Mouse (Mus musculus) neural tube, embryonic 13.5 days (tissue): ENCODE data around the gene Tmem25. TPM values are rescaled to one million over a fixed set of nuclear protein-coding genes. Genes with fewer than 3 reads are reported as not detected.
A peak's percentile ranks its signal among the peaks of the same experiment; 100 is the strongest.

ENCODE experiments used
- ATAC-seq: fragments of 200-750 bp; cut with Nextera tagmentation; 2 replicates; pipeline ENCODE4 v1.8.0; 2017; ENCODE audit warnings: low read depth, mild to moderate bottlenecking, moderate TSS enrichment, moderate library complexity
- H3K27ac ChIP-seq: fragments of 300-500 bp; sonication (generic); replicated peaks from 2 replicates; pipeline ENCODE4 v1.5.1; 2015; ENCODE audit warnings: moderate library complexity, mild to moderate bottlenecking, inconsistent platforms
- H3K27me3 ChIP-seq: fragments of 300-500 bp; sonication (generic); 2 replicates; pipeline ENCODE4 v1.6.1; 2015; ENCODE audit warnings: mild to moderate bottlenecking, inconsistent platforms
- H3K36me3 ChIP-seq: fragments of 300-500 bp; sonication (generic); 2 replicates; pipeline ENCODE4 v1.6.1; 2015; ENCODE audit warnings: mild to moderate bottlenecking, inconsistent platforms
- H3K4me1 ChIP-seq: fragments of 300-500 bp; sonication (generic); replicated peaks from 2 replicates; pipeline ENCODE4 v1.6.1; 2015; ENCODE audit warnings: inconsistent platforms
- H3K4me2 ChIP-seq: fragments of 300-500 bp; sonication (generic); 2 replicates; pipeline ENCODE4 v1.6.1; 2015; ENCODE audit warnings: inconsistent platforms, mild to moderate bottlenecking, moderate library complexity
- H3K4me3 ChIP-seq: fragments of 300-500 bp; sonication (generic); 2 replicates; pipeline ENCODE4 v1.5.1; 2015; ENCODE audit warnings: mild to moderate bottlenecking, inconsistent platforms
- H3K9ac ChIP-seq: fragments of 300-500 bp; sonication (generic); 2 replicates; pipeline ENCODE4 v1.6.1; 2015; ENCODE audit warnings: moderate library complexity, mild to moderate bottlenecking, inconsistent platforms
- H3K9me3 ChIP-seq: fragments of 300-500 bp; sonication (generic); 2 replicates; pipeline ENCODE4 v1.6.1; 2016; ENCODE audit warnings: inconsistent platforms
- WGBS: fragments of 180-500 bp; shearing (Covaris S2); methylation state at CpG from one replicate; pipeline ENCODE4 v1.1.7; 2015; 5-methylcytosine and 5-hydroxymethylcytosine counted together
- polyA plus RNA-seq: library from polyadenylated mRNA; unstranded; fragments of >200 nt; fragmentation: Nextera tagmentation; extraction: Ambion mirVana; gene quantifications from 2 replicates; pipeline ENCODE4 v1.2.1, GENCODE M21; 2015

Tmem25 gene
- polyA plus RNA-seq, 1 experiment from 2014 or later, result 14.1 TPM

- no peak overlapping the region for H3K4me3 ChIP-seq
- H3K9me3 ChIP-seq, result no peaks in the 10 kb centered on the region
- 92% methylated on average over 10 of the region's 10 CpGs for WGBS
- ATAC-seq, result no peak
- peaks cover 82% of the 10 kb centered on the region for H3K36me3 ChIP-seq
- H3K27ac ChIP-seq, result no peak overlapping the region
- no peaks in the 10 kb centered on the region for H3K4me1 ChIP-seq
- no peak overlapping the region for H3K4me2 ChIP-seq
- no peaks in the 10 kb centered on the region for H3K27me3 ChIP-seq
- no peak overlapping the region for H3K9ac ChIP-seq
These were observed 8.7 kb upstream of the Tmem25 start for GRCm38 (mm10) chr9:44807778-44808177.

DNA sequence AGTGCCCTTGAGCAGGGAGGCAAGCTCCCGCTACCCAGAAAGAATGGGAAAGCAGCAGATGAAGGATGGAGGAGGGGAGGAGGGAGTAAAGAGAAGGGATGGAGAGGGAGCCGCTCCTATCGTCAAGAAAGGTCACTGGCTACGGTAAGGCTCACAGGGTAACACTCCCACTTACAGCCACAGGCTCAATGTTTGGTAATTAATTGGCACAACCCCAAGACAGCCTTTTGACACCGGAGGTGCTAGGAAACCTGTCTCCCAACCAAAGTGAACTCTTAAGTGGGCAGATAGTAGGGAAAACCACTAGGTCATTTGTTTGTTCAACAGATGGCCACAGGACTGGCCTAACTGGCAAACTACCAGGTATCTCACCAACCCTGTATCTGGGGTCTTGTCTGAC, 8.0 kb upstream of the Tmem25 start:
- Histone ChIP-seq H3K27me3 (no peaks in the 10 kb centered on the region), H3K4me2 (no peak overlapping the region), H3K9me3 (no peaks in the 10 kb centered on the region), H3K36me3 (peaks cover 75% of the 10 kb centered on the region), H3K4me1 (no peaks in the 10 kb centered on the region), H3K4me3 (no peak overlapping the region), H3K9ac (no peak overlapping the region), H3K27ac (no peak overlapping the region)
- WGBS, result 80% methylated on average over 5 of the region's 5 CpGs
- no peak for ATAC-seq

DNA sequence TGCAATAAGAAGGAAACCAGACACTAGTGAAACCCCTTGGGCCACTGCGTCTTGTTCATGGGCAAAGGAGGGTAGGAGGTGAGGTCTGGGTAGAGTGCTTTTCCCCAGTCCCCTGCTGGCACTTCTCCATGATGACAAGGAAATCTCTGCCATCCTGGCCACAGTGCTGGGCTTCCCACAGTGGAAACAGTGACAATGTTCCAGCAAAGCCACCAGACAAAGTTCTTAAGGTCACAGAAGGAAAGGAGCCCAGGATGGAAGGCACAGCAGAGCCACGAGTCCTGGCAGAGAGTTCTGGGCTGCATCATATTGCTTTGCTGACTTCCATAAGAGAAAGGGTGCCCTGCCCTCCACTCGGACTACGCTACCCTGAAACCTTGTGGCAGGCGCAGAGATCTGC, 6.4 kb upstream of the Tmem25 start:
- WGBS, result 94% methylated on average over 5 of the region's 5 CpGs
- Histone ChIP-seq H3K4me3 (no peak overlapping the region), H3K4me1 (no peaks in the 10 kb centered on the region), H3K36me3 (peaks cover 59% of the 10 kb centered on the region), H3K27me3 (peaks cover 11% of the 10 kb centered on the region), H3K4me2 (no peak overlapping the region), H3K9me3 (no peaks in the 10 kb centered on the region), H3K9ac (no peak overlapping the region), H3K27ac (no peak overlapping the region)
- ATAC-seq, result no peak

- H3K9ac ChIP-seq, result no peak overlapping the region
- H3K4me1 ChIP-seq, result peaks cover 8% of the 10 kb centered on the region
- WGBS, result 91% methylated on average over 10 of the region's 10 CpGs
- H3K4me2 ChIP-seq, result no peak overlapping the region
- no peak overlapping the region for H3K27ac ChIP-seq
- H3K36me3 ChIP-seq, result peaks cover 51% of the 10 kb centered on the region
- no peaks in the 10 kb centered on the region for H3K9me3 ChIP-seq
- H3K27me3 ChIP-seq, result peaks cover 14% of the 10 kb centered on the region
- no peak overlapping the region for H3K4me3 ChIP-seq
- no peak for ATAC-seq
These were observed 5.6 kb upstream of the Tmem25 start for GRCm38 (mm10) chr9:44804678-44805077.

- Histone ChIP-seq H3K9ac (no peak within 1 kb of the TSS), H3K9me3 (no peaks in the 10 kb centered on the region), H3K36me3 (peaks cover 33% of the 10 kb centered on the region), H3K27ac (no peak within 1 kb of the TSS), H3K4me2 (no peak within 1 kb of the TSS), H3K27me3 (peaks cover 21% of the 10 kb centered on the region), H3K4me3 (no peak within 1 kb of the TSS), H3K4me1 (peaks cover 22% of the 10 kb centered on the region)
- no peak for ATAC-seq
- 78% methylated on average over 4 of the region's 4 CpGs for WGBS
These were observed 3.8 kb upstream of the Tmem25 start, which contains the start of gene Ttc36 for GRCm38 (mm10) chr9:44802808-44803450. Gene Ttc36 (minus strand): TSS chr9:44803072.

DNA sequence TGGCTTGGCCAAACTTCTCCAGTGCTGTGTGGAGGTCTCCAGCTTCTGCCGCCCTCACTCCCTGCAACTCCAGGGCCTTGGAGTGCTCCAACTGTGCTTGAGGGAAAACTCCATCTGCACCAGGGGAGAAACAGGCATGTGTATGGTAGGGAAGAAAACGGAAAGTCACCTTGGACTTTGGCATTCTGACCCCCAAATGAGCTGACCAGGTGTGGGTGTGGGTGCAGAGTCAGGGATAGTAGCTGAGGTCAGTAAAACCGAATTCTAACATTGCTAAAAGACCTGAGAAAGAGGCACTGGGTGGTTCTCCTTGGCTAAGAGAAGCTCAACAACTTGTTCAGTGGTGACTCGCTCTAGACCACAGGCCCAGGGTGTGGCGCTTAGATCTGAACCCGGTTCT, 2.6 kb upstream of the Tmem25 start:
- WGBS, result 82% methylated on average over 6 of the region's 6 CpGs
- ATAC-seq, result no peak
- Histone ChIP-seq H3K27me3 (peaks cover 24% of the 10 kb centered on the region), H3K9me3 (no peaks in the 10 kb centered on the region), H3K27ac (no peak overlapping the region), H3K9ac (no peak overlapping the region), H3K4me2 (no peak overlapping the region), H3K36me3 (peaks cover 21% of the 10 kb centered on the region), H3K4me3 (no peak overlapping the region), H3K4me1 (peaks cover 22% of the 10 kb centered on the region)

DNA sequence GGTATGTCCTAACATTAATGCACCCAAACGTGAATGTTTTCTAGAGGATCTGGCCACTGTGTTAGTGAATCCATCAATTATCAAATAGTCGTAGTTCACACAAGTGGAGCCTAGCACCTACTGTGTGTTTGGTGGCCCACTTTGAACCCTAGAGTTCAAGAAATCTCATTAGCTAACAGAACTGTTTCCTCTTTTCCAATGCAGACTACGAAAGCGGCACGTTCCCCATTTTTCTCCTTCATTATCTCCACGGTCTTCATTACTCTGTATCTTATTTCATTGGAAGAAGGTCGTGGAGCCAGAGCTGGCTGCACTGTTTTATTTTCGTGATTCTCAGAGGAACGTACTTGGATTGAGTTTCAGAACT, 834 bp upstream of the Tmem25 start:
- peaks cover 22% of the 10 kb centered on the region for H3K4me1 ChIP-seq
- peak overlapping the region; percentile 94 for H3K4me2 ChIP-seq
- H3K27me3 ChIP-seq, result peaks cover 24% of the 10 kb centered on the region
- peak overlapping the region; percentile 75 for H3K9ac ChIP-seq
- no peak for ATAC-seq
- H3K27ac ChIP-seq, result no peak overlapping the region
- peak overlapping the region; percentile 59 for H3K4me3 ChIP-seq
- peaks cover 5% of the 10 kb centered on the region for H3K36me3 ChIP-seq
- 45% methylated on average over 9 of the region's 9 CpGs for WGBS
- no peaks in the 10 kb centered on the region for H3K9me3 ChIP-seq

DNA sequence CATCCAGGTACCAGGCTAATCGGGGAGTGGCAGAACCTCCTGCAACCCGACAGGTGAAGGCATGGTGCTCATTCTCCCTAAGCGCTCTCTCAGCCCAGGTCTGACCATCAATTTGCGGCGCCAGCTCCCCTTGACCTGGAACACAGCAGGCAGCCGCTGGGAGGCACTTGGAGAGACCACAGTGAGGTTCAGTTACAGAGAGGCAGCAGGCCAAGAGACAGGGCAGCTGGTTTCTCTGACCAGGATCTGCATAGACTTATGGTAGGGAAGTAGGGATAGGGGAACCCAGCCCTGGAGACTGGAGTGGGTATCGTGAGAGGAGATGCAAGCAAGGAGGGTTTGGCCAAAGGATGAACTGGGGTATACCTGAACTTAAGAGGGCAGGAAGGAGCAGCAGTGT, 809 bp downstream of the Tmem25 start:
- ATAC-seq, result no peak
- peaks cover 24% of the 10 kb centered on the region for H3K27me3 ChIP-seq
- no peaks in the 10 kb centered on the region for H3K36me3 ChIP-seq
- no peaks in the 10 kb centered on the region for H3K9me3 ChIP-seq
- peak overlapping the region; percentile 75 for H3K9ac ChIP-seq
- 36% methylated on average over 7 of the region's 7 CpGs for WGBS
- no peak overlapping the region for H3K27ac ChIP-seq
- peak overlapping the region; percentile 59 for H3K4me3 ChIP-seq
- H3K4me2 ChIP-seq, result peak overlapping the region; percentile 94
- H3K4me1 ChIP-seq, result peaks cover 22% of the 10 kb centered on the region

DNA sequence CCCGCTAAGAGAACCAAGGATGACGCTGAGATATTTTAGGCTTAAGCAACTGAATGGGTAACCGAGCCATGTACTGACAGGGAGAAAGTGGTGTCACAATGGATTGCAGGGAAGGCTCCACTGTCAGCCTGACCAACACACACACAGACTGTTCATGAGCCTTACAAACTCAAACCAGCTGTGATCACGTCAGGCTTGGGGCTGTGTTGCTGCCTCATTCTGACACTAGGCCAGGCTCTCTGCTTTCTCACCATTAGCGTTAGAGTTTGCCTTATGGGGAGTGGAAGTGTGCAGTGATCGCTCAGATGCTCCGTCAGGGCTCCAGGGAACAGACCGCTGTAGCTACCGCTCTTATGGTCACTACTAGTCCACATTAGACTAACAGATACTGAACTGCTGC, 6.3 kb downstream of the Tmem25 start:
- Histone ChIP-seq H3K9me3 (no peaks in the 10 kb centered on the region), H3K9ac (no peak overlapping the region), H3K27me3 (peaks cover 2% of the 10 kb centered on the region; the same call in 1 of the 2 replicates), H3K27ac (no peak overlapping the region), H3K36me3 (peaks cover 53% of the 10 kb centered on the region), H3K4me1 (no peaks in the 10 kb centered on the region), H3K4me3 (no peak overlapping the region), H3K4me2 (no peak overlapping the region)
- ATAC-seq, result no peak
- WGBS, result 79% methylated on average over 9 of the region's 9 CpGs

DNA sequence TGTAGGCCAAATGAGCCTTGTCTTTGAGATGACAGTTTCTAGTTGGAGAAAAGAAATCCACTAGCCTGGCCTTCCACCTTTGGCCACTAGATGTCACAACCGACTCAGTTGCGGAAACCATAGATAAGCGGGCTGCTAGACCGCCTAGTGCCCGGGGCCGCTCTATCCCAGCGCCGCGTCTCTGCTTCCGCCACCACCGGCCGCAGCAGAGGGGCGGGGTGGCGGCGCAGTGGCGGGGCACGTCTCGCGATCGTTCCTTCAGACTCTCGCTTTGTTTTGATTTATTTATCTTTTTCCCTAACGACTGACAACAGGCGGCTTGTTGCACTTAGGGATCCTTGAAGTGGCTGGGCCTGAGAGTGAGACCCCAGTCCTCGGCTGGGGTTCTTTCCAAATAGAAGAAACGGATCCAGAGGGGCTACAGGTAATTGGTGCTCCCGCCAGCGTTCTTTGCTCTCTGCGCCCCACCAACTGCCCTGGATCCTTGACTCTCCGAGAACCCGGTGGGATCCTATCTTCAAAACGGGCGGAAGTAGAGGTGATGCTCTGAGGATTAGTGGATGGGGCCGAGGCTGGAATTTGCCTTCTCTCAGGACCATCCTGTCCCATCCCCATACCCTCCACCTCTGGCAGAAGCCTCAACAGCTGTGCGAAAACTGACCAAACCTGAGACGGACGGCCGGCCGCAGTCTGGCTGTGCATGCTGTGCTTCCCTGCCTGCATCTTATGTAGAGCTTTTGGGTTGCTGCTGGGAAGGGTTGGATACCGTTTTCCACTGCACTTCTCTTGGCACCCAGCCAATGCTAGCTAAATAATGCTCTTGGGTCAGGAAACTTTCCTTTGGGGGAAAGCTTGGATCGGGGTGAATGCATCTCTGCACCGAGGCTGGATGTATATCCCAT, 26.1 kb downstream of the Tmem25 start:
- WGBS, result under 1% methylated on average over 41 of the region's 41 CpGs
- ATAC-seq, result peak; percentile 99

DNA sequence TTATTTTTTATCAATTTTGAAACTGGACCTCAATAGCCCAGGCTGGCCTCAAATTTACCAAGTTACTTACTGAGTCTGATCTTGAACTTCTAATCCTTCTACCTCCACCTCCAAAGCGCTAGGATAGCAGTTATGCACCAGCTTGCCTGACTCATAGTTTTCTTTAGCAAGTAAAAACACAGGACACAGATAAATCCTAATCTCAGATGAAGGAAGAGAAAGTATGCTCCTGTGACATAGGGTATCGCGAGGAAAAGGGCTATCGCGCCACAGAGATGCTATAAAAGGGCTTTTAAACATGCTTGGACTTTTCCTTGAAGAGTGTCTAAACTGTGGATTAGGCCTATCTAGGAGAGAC, 26.7 kb downstream of the Tmem25 start:
- Histone ChIP-seq H3K27me3 (no peaks in the 10 kb centered on the region), H3K36me3 (peaks cover 19% of the 10 kb centered on the region), H3K4me1 (peaks cover 23% of the 10 kb centered on the region), H3K27ac (peak overlapping the region; percentile 39; the same call in 1 of the 2 replicates), H3K9ac (peak overlapping the region; percentile 36; the same call in 1 of the 2 replicates), H3K9me3 (no peaks in the 10 kb centered on the region), H3K4me2 (no peak overlapping the region), H3K4me3 (no peak overlapping the region)
- 24% methylated on average over 5 of the region's 5 CpGs for WGBS
- ATAC-seq, result no peak

More for the DNA sequence above, 26.1 kb downstream of the Tmem25 start:
- Histone ChIP-seq H3K36me3 (peaks cover 19% of the 10 kb centered on the region), H3K9me3 (no peaks in the 10 kb centered on the region), H3K4me3 (peak overlapping the region; percentile 79), H3K4me2 (peak overlapping the region; percentile 90), H3K9ac (peak overlapping the region; percentile 87), H3K27me3 (no peaks in the 10 kb centered on the region), H3K4me1 (peaks cover 23% of the 10 kb centered on the region), H3K27ac (peak overlapping the region; percentile 90)

DNA sequence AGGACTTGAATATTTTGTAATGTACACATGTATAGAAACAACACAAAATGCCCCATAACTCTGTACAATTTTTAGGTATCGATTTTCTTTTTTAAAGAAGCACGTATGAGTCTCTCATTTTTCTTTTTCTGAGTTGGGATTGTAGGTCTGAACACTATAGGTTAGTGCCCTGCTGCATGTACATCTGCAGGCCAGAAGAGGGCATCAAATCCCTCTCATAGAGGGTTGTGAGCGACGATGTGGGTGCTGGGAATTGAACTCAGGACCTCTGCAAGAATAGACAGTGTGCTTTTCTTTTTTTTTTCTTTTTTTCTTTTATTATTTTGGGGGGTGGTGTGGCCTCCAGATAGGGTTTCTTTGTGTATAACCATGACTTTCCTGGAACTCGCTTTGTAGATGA, 27.7 kb downstream of the Tmem25 start:
- H3K27ac ChIP-seq, result no peak overlapping the region
- no peaks in the 10 kb centered on the region for H3K9me3 ChIP-seq
- H3K4me3 ChIP-seq, result no peak overlapping the region
- 92% methylated on average over 5 of the region's 5 CpGs for whole genome bisulfite sequencing
- ATAC-seq, result no peak
- peaks cover 16% of the 10 kb centered on the region for H3K36me3 ChIP-seq
- peaks cover 29% of the 10 kb centered on the region for H3K4me1 ChIP-seq
- H3K4me2 ChIP-seq, result no peak overlapping the region
- H3K27me3 ChIP-seq, result no peaks in the 10 kb centered on the region
- no peak overlapping the region for H3K9ac ChIP-seq
